Mouse (Mus musculus) myocyte (in vitro differentiated cells): Measurements from ENCODE around the gene Rbms3. TPM values are rescaled to one million over a fixed set of nuclear protein-coding genes. Genes with fewer than 3 reads are reported as not detected.

ENCODE experiments used
- H3K27me3 ChIP-seq: one replicate; pipeline ENCODE4 v1.6.1; 2011; ENCODE audit not compliant: control insufficient read depth, insufficient read depth, insufficient read length
- H3K36me3 ChIP-seq: one replicate; pipeline ENCODE4 v1.6.1; 2011; ENCODE audit not compliant: control insufficient read depth, insufficient read depth
- H3K4me2 ChIP-seq: one replicate; pipeline ENCODE4 v1.6.1; 2011; ENCODE audit warnings: low read depth, control low read depth
- H3K4me3 ChIP-seq: one replicate; pipeline ENCODE4 v1.5.1; 2011; ENCODE audit warnings: mild to moderate bottlenecking, control low read depth, moderate library complexity
- H3K79me2 ChIP-seq: one replicate; pipeline ENCODE4 v1.6.1; 2011; ENCODE audit not compliant: control insufficient read depth, insufficient read depth
- H3ac ChIP-seq: one replicate; pipeline ENCODE4 v1.6.1; 2011; ENCODE audit not compliant: control insufficient read depth, insufficient read length
- CEBPB ChIP-seq: IDR thresholded peaks from 2 replicates; pipeline ENCODE4 v1.6.1; 2011; ENCODE audit warnings: mild to moderate bottlenecking, moderate library complexity; ENCODE audit not compliant: poor library complexity, insufficient read depth, severe bottlenecking
- E2F4 ChIP-seq: IDR thresholded peaks from one replicate; pipeline ENCODE4 v1.6.1; 2011; ENCODE audit warnings: mild to moderate bottlenecking, control low read depth, moderate library complexity; ENCODE audit not compliant: insufficient read depth
- MAX ChIP-seq: IDR thresholded peaks from one replicate; pipeline ENCODE4 v1.6.1; 2011; ENCODE audit warnings: low read depth, mild to moderate bottlenecking, control low read depth
- MYOD1 ChIP-seq, 3 experiments: IDR thresholded peaks; one replicate each; pipeline ENCODE4 v1.6.1; 2011; ENCODE audit warnings: control low read depth in 2 of 3, low read depth in 2 of 3, mild to moderate bottlenecking in 2 of 3, moderate library complexity in 1 of 3; ENCODE audit not compliant: insufficient read length in 2 of 3, control insufficient read depth in 1 of 3
- MYOG ChIP-seq, 3 experiments: IDR thresholded peaks; one replicate each; pipeline ENCODE4 v1.6.1; 2011; ENCODE audit warnings: control low read depth in 2 of 3, low read depth in 2 of 3, mild to moderate bottlenecking in 2 of 3; ENCODE audit not compliant: insufficient read length in 2 of 3, control insufficient read depth in 1 of 3, insufficient read depth in 1 of 3
- POLR2A ChIP-seq: IDR thresholded peaks from one replicate; pipeline ENCODE4 v1.6.1; 2011; ENCODE audit warnings: low read depth, mild to moderate bottlenecking, control low read depth, moderate library complexity; ENCODE audit not compliant: insufficient read length
- POLR2AphosphoS2 ChIP-seq: IDR thresholded peaks from one replicate; pipeline ENCODE4 v1.6.1; 2011; ENCODE audit warnings: low read depth, control low read depth; ENCODE audit not compliant: insufficient read length
- REST ChIP-seq: IDR thresholded peaks from one replicate; pipeline ENCODE4 v1.6.1; 2011; ENCODE audit warnings: mild to moderate bottlenecking, control low read depth, moderate library complexity; ENCODE audit not compliant: insufficient read depth, insufficient read length
- SRF ChIP-seq: IDR thresholded peaks from one replicate; pipeline ENCODE4 v1.6.1; 2011; ENCODE audit warnings: low read depth; ENCODE audit not compliant: control insufficient read depth, insufficient read length
- TCF12 ChIP-seq: IDR thresholded peaks from one replicate; pipeline ENCODE4 v1.6.1; 2011; ENCODE audit warnings: mild to moderate bottlenecking, control low read depth; ENCODE audit not compliant: poor library complexity, insufficient read depth, severe bottlenecking
- TCF3 ChIP-seq: IDR thresholded peaks from one replicate; pipeline ENCODE4 v1.6.1; 2011; ENCODE audit warnings: low read depth, control low read depth; ENCODE audit not compliant: insufficient read length
- USF1 ChIP-seq: IDR thresholded peaks from one replicate; pipeline ENCODE4 v1.6.1; 2011; ENCODE audit warnings: low read depth, mild to moderate bottlenecking, control low read depth, moderate library complexity
- polyA plus RNA-seq: library from polyadenylated mRNA; unstranded; fragments of >200 nt; fragmentation: generic; extraction: Trizol; gene quantifications from one replicate; pipeline ENCODE4 v1.2.1, GENCODE M21; 2012; ENCODE audit warnings: missing spikeins

Rbms3 gene
- polyA plus RNA-seq, 1 experiment: 4.5 TPM

DNA sequence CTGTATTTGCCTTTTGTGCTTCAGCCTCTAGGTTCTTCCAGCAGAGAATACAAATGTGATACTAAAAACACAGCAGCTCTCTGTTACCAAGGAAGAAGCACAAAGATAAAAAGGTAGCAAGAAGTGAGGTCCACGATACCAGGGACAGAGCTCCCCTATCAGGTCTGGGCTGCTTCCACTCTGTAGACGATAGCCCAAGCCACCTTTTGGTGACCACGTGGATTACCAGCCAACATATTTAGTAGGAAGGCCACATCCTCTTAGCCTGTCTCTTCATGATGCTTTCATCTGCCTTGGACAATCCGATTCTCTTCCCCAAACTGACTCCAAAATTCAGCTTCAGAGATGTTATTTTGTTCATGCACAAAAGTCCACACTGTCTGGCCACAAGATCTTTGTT lies 601.1 kb downstream of the Rbms3 start:
- H3K27me3 ChIP-seq: no peaks in the 10 kb centered on the region
- no peak overlapping the region for H3K4me2 ChIP-seq
- H3K79me2 ChIP-seq: no peaks in the 10 kb centered on the region
- TF ChIP-seq POLR2A: no peak
- TF ChIP-seq E2F4: no peak
- no peak for TF ChIP-seq TCF12
- TF ChIP-seq CEBPB: no peak
- TF ChIP-seq MYOD1 (IDR thresholded peaks at IDR 0.05; ENCODE audit: control insufficient read depth in 1 of 3, insufficient read length in 2 of 3, low read depth in 2 of 3): no peak
- TF ChIP-seq MAX: no peak
- TF ChIP-seq USF1: no peak
- TF ChIP-seq POLR2AphosphoS2: no peak
- no peak for TF ChIP-seq MYOG (IDR thresholded peaks at IDR 0.05; ENCODE audit: control insufficient read depth in 1 of 3, insufficient read depth in 1 of 3, insufficient read length in 2 of 3, low read depth in 2 of 3)
- no peak for TF ChIP-seq SRF
- TF ChIP-seq TCF3: no peak
- TF ChIP-seq REST: no peak
- no peaks in the 10 kb centered on the region for H3K36me3 ChIP-seq
- no peak overlapping the region for H3ac ChIP-seq
- no peak overlapping the region for H3K4me3 ChIP-seq

DNA sequence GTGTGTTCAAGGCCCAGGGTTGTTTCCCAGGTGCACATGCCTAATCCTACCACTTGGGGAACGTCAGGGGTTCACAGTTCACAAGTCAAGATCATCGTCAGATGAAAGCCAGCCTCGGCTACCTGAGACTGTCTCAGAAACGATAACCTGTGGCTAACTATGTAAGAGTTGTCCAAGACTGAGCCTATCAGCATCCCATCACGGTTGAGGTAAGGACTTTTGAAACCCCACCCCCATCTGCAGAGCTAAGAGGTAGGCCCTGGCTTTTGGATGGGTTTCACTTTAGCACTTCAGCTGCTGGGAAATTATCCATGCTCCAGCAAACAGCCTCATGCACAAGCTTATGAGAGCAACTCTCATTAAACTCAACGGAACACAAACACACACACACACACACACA lies 607.6 kb downstream of the Rbms3 start:
- no peak overlapping the region for H3K4me3 ChIP-seq
- H3K27me3 ChIP-seq: no peaks in the 10 kb centered on the region
- H3K4me2 ChIP-seq: peak overlapping the region; percentile 7
- TF ChIP-seq TCF12: no peak
- no peaks in the 10 kb centered on the region for H3K79me2 ChIP-seq
- no peak overlapping the region for H3ac ChIP-seq
- H3K36me3 ChIP-seq: no peaks in the 10 kb centered on the region

DNA sequence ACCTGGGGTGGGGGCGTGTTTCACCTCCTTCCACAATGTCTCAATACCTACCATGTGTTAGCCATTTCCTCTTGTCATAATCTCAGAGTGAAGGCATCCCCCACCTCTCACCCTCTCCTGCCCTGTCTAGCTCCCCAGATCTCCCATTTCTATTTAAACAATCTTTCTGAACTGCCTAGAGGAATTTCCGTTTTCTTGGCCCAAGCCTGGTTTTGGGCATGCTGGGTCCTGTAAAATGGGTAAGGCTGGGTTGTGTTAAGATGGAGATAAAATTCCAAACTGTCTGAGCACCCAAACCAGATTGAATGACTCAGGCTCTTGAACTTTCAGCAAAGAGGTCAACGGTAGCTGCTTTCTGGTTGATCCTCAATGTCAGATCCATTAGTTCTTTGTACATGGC lies 608.2 kb downstream of the Rbms3 start:
- H3K36me3 ChIP-seq: no peaks in the 10 kb centered on the region
- no peaks in the 10 kb centered on the region for H3K79me2 ChIP-seq
- H3ac ChIP-seq: no peak overlapping the region
- no peaks in the 10 kb centered on the region for H3K27me3 ChIP-seq
- no peak overlapping the region for H3K4me2 ChIP-seq
- no peak overlapping the region for H3K4me3 ChIP-seq
- TF ChIP-seq POLR2AphosphoS2 (no peak), MYOG (IDR thresholded peaks at IDR 0.05; ENCODE audit: control insufficient read depth in 1 of 3, insufficient read depth in 1 of 3, insufficient read length in 2 of 3, low read depth in 2 of 3) (no peak), MAX (no peak), SRF (no peak), POLR2A (no peak), REST (no peak), MYOD1 (IDR thresholded peaks at IDR 0.05; ENCODE audit: control insufficient read depth in 1 of 3, insufficient read length in 2 of 3, low read depth in 2 of 3) (no peak), E2F4 (no peak), CEBPB (no peak), TCF12 (no peak), USF1 (no peak), TCF3 (no peak)

DNA sequence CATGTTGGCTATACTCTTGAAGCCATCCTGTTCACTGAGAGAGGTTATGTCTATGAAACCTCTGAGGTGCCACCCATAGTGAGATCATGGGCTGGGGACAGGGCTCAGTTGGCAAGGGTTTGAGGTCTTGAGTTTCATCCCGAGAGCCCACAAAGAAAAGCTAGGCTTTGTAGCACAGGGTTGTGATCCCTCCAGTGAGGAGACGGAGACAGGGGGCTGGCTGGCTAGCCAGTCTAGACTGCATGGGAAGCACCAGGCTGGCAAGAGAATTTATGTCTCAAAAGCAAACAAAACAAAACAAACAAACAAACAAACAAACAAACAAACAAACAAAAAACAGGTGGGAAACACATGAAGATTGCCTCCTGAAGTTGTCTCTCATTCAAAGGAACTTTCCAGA lies 609.5 kb downstream of the Rbms3 start:
- Histone ChIP-seq H3K79me2 (no peaks in the 10 kb centered on the region), H3K27me3 (no peaks in the 10 kb centered on the region), H3K4me3 (no peak overlapping the region), H3K36me3 (no peaks in the 10 kb centered on the region), H3K4me2 (no peak overlapping the region), H3ac (no peak overlapping the region)
- TF ChIP-seq USF1: no peak
- no peak for TF ChIP-seq MAX
- TF ChIP-seq TCF3: no peak
- TF ChIP-seq CEBPB: no peak
- no peak for TF ChIP-seq SRF
- no peak for TF ChIP-seq TCF12
- TF ChIP-seq MYOD1 (IDR thresholded peaks at IDR 0.05; ENCODE audit: control insufficient read depth in 1 of 3, insufficient read length in 2 of 3, low read depth in 2 of 3): no peak
- no peak for TF ChIP-seq E2F4
- TF ChIP-seq REST: no peak
- no peak for TF ChIP-seq POLR2AphosphoS2
- TF ChIP-seq MYOG (IDR thresholded peaks at IDR 0.05; ENCODE audit: control insufficient read depth in 1 of 3, insufficient read depth in 1 of 3, insufficient read length in 2 of 3, low read depth in 2 of 3): no peak
- TF ChIP-seq POLR2A: no peak

DNA sequence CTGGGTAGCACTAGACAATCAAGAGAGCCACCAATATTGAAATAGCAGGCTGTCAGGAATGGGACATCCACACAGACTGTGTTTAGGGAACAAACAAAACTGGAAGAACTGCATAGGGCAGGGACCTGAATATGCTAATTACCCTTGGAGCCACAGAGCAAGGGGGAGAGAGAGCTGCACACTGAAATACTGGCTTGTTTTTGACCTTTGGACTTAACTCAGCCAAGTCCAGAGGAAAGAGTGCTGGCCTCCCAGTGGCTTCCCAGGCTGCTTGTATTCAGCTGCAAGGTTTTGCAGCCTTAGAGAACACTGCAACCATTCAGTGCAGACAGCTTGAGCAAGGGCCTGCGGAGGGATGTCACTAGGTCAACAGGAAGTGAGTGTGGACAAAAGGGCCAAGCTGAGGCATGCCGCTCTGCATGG lies 611.0 kb downstream of the Rbms3 start:
- Histone ChIP-seq H3K79me2 (no peaks in the 10 kb centered on the region), H3ac (no peak overlapping the region), H3K27me3 (no peaks in the 10 kb centered on the region), H3K36me3 (no peaks in the 10 kb centered on the region), H3K4me2 (no peak overlapping the region), H3K4me3 (no peak overlapping the region)
- TF ChIP-seq TCF3 (no peak), USF1 (no peak), MAX (no peak), SRF (no peak), REST (no peak), E2F4 (no peak), TCF12 (no peak), POLR2A (no peak), CEBPB (no peak), MYOG (IDR thresholded peaks at IDR 0.05; ENCODE audit: control insufficient read depth in 1 of 3, insufficient read depth in 1 of 3, insufficient read length in 2 of 3, low read depth in 2 of 3) (no peak), POLR2AphosphoS2 (no peak), MYOD1 (IDR thresholded peaks at IDR 0.05; ENCODE audit: control insufficient read depth in 1 of 3, insufficient read length in 2 of 3, low read depth in 2 of 3) (no peak)
